Mouse (Mus musculus): Measurements from ENCODE around the gene Fhit.

DNA sequence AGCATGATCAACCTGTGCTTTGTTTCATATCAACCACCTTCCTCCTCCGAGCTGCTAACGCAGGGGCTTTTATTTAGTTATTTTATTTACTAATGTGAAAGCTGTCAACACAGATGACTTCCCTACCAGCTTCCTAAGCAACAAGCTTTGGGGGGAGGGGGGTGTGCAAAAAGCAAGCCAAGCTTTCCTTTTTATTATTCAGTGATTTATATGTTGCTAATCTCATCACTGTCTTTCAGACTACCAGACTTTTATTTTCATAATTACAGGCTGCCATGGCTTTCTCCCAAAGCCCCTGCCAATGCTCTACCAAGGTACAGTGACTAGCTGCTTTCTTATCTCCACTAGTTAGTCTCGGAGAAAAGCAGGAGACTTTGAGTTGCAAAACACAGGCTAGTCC is 1082.8 kb downstream of the Fhit start:
- no peak for TF ChIP-seq CTCF (IDR thresholded peaks at IDR 0.05; ENCODE audit: extremely low read depth, insufficient read length, insufficient replicate concordance, low read depth, low read length)
- TF ChIP-seq POLR2A (IDR thresholded peaks at IDR 0.05; ENCODE audit: low read depth, low read length) = no peak

Measured in small intestine, adult 2 months (tissue).